ENCODE assay signal across 27 mouse cellular contexts in the genomic region with DNA sequence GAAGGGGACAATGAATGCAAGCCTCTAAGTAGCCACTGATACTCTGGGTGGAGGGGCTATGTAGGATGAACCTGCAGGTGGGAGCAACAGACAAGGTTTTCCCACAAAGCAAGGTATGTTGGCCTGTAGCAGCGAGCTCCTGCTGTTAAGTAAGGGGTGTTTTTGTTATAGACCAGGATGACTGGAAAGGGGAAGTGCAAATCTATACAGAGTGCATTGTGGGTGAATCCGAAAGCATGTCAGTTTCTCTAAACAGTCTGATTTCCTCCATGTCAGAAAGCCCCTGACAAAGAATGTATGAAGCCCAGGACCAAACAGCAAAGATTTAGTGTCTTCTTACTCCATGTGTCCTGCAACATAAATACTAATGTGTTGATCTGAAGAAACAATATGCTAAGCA. TPM values are rescaled to one million over a fixed set of nuclear protein-coding genes. Genes with fewer than 3 reads are reported as not detected.
A peak's percentile ranks its signal among the peaks of the same experiment; 100 is the strongest.
DNase-seq lines count a peak whose midpoint lies in the region; ATAC-seq and TF ChIP-seq lines count a peak whose summit lies in the region.
"Had no signal": no experiment of that assay in that cellular context is flagged by ENCODE, and none has a peak within 500 bp of the region (broad histone marks: within the 10 kb centered on the region; RNA-seq: fewer than 3 reads in every experiment).

No protein-coding gene starts in this region.

- no peak for TF ChIP-seq EP300 in MEL (IDR thresholded peaks at IDR 0.05; ENCODE audit: low read depth in 1 of 2, low read length in 2 of 2)

- H3K27me3 ChIP-seq in spleen, adult 2 months (ENCODE audit: control insufficient read depth, insufficient read depth, low read length) = no peaks in the 10 kb centered on the region
- H3K27me3 ChIP-seq in MEL (ENCODE audit: control insufficient read depth in 1 of 2, insufficient read depth in 2 of 2, low read length in 2 of 2) = no peaks in the 10 kb centered on the region
- H3K27me3 ChIP-seq in small intestine, adult 2 months (ENCODE audit: control insufficient read depth, insufficient read depth, low read length) = no peaks in the 10 kb centered on the region
- no peaks in the 10 kb centered on the region for H3K27me3 ChIP-seq in midbrain, embryonic 10.5 days (ENCODE audit: low read depth, poor library complexity, severe bottlenecking)
- H3K27me3 ChIP-seq: embryonic facial prominence, embryonic 13.5 days; forebrain, embryonic 15.5 days; hindbrain, embryonic 12.5 days; intestine, embryonic 15.5 days; limb, embryonic 13.5 days; midbrain, embryonic 15.5 days; neural tube, embryonic 12.5 days; Patski had no signal

- WGBS in spleen, adult 2 months = 20% methylated on average over 2 of the region's 2 CpGs
- WGBS in small intestine, adult 2 months = 87% methylated on average over 2 of the region's 2 CpGs
- WGBS in midbrain, embryonic 10.5 days = 96% methylated on average over 2 of the region's 2 CpGs

- H3K79me2 ChIP-seq in MEL (ENCODE audit: control insufficient read depth, insufficient read depth, low read length, poor library complexity) = no peaks in the 10 kb centered on the region

- peaks cover 20% of the 10 kb centered on the region; the same call in 1 of the 2 replicates for H3K4me1 ChIP-seq in spleen, adult 2 months (ENCODE audit: control insufficient read depth, insufficient read depth, insufficient read length)
- H3K4me1 ChIP-seq in MEL (ENCODE audit: control insufficient read depth in 1 of 2, insufficient read depth in 2 of 2, low read length in 2 of 2) = peaks cover 3 to 7% of the 10 kb centered on the region in 2 experiments; a peak in 3 of 4 replicates
- H3K4me1 ChIP-seq in small intestine, adult 2 months (ENCODE audit: control insufficient read depth, insufficient read depth, insufficient read length, low read length) = peaks cover 8% of the 10 kb centered on the region
- no peaks in the 10 kb centered on the region for H3K4me1 ChIP-seq in midbrain, embryonic 10.5 days
- H3K4me1 ChIP-seq: embryonic facial prominence, embryonic 13.5 days; forebrain, embryonic 15.5 days; hindbrain, embryonic 12.5 days; limb, embryonic 13.5 days; midbrain, embryonic 15.5 days; neural tube, embryonic 12.5 days had no signal

- no peak for TF ChIP-seq RAD21 in MEL (IDR thresholded peaks at IDR 0.05; ENCODE audit: low read depth, low read length)

- H3K9ac ChIP-seq in MEL (ENCODE audit: control insufficient read depth, low read depth, low read length, poor library complexity, severe bottlenecking) = no peak overlapping the region
- H3K9ac ChIP-seq: embryonic facial prominence, embryonic 13.5 days; forebrain, embryonic 15.5 days; hindbrain, embryonic 12.5 days; intestine, embryonic 15.5 days; limb, embryonic 13.5 days; midbrain, embryonic 15.5 days; neural tube, embryonic 12.5 days had no signal

- no peaks in the 10 kb centered on the region for H3K36me3 ChIP-seq in spleen, adult 2 months (ENCODE audit: control insufficient read depth, insufficient read depth, low read length)
- H3K36me3 ChIP-seq in MEL (ENCODE audit: control insufficient read depth in 1 of 2, insufficient read depth in 2 of 2, low read length in 2 of 2) = peaks cover 0 to 7% of the 10 kb centered on the region in 2 experiments; a peak in 2 of 4 replicates
- no peaks in the 10 kb centered on the region for H3K36me3 ChIP-seq in small intestine, adult 2 months (ENCODE audit: control insufficient read depth, insufficient read depth, low read length)
- peaks cover 14% of the 10 kb centered on the region; the same call in 1 of the 2 replicates for H3K36me3 ChIP-seq in midbrain, embryonic 10.5 days
- H3K36me3 ChIP-seq: G1E; intestine, embryonic 15.5 days; midbrain, embryonic 15.5 days had no signal

- peak; percentile 24 to 49 for DNase-seq in spleen, adult 2 months (ENCODE audit: low read depth in 1 of 2, low spot score in 2 of 2)
- DNase-seq in spleen, postnatal 4 days (ENCODE audit: low spot score in 2 of 2) = no peak
- DNase-seq in MEL (ENCODE audit: low read depth, low spot score) = peak; percentile 11
- DNase-seq in midbrain, embryonic 10.5 days (ENCODE audit: low spot score) = no peak
- DNase-seq in lung, postnatal 25 days (ENCODE audit: low spot score) = no peak
- DNase-seq in embryo, embryonic 10 days (ENCODE audit: low spot score) = no peak
- DNase-seq: adrenal gland, postnatal 14 days; cerebellum, adult 18-20 months; cerebellum, postnatal 25 days; gastrocnemius, postnatal 36 days; heart, postnatal 14 days; kidney, adult 8-10 months; lung, postnatal 4 days had no signal

- ATAC-seq in hematopoietic stem cell, adult 5-6 weeks (replicated peaks in 1 of 2; ENCODE audit: insufficient read depth in 1 of 2, low FRiP score in 2 of 2, low TSS enrichment in 1 of 2, low read depth in 1 of 2, poor library complexity in 2 of 2, severe bottlenecking in 2 of 2) = 0 out of 4 replicates have a peak, but pooled peaks have one; percentile 25 to 27
- ATAC-seq: forebrain, embryonic 15.5 days; hindbrain, postnatal 0 days; intestine, embryonic 15.5 days; midbrain, embryonic 15.5 days; Patski had no signal

- peak overlapping the region; percentile 81 for H3K27ac ChIP-seq in spleen, adult 2 months (ENCODE audit: insufficient read depth, low read length)
- H3K27ac ChIP-seq in MEL (ENCODE audit: control insufficient read depth, low read depth, low read length) = no peak overlapping the region
- peak overlapping the region; percentile 25; the same call in 1 of the 2 replicates for H3K27ac ChIP-seq in small intestine, adult 2 months (ENCODE audit: insufficient read depth, low read depth, low read length)
- no peak overlapping the region for H3K27ac ChIP-seq in midbrain, embryonic 10.5 days (replicated peaks)
- H3K27ac ChIP-seq: embryonic facial prominence, embryonic 13.5 days; forebrain, embryonic 10.5 days; forebrain, embryonic 15.5 days; hindbrain, embryonic 12.5 days; hindbrain, postnatal 0 days; intestine, embryonic 15.5 days; kidney, postnatal 0 days; limb, embryonic 13.5 days; midbrain, embryonic 15.5 days; neural tube, embryonic 12.5 days had no signal

- no peak for TF ChIP-seq CTCF in spleen, adult 2 months (IDR thresholded peaks at IDR 0.05; ENCODE audit: extremely low read depth, insufficient read depth, insufficient read length, insufficient replicate concordance)
- TF ChIP-seq CTCF in MEL (IDR thresholded peaks at IDR 0.05 in 2 of 3, conservative IDR thresholded peaks at IDR 0.05 in 1 of 3; ENCODE audit: control insufficient read depth in 1 of 3, insufficient read depth in 1 of 3, low read depth in 2 of 3, low read length in 3 of 3, poor library complexity in 1 of 3, severe bottlenecking in 1 of 3) = no peak
- TF ChIP-seq CTCF in small intestine, adult 2 months (IDR thresholded peaks at IDR 0.05; ENCODE audit: extremely low read depth, insufficient read length, insufficient replicate concordance, low read depth, low read length) = no peak

- no peak for TF ChIP-seq POLR2A in spleen, adult 2 months (IDR thresholded peaks at IDR 0.05; ENCODE audit: low read depth, low read length)
- TF ChIP-seq POLR2A in MEL (IDR thresholded peaks at IDR 0.05; ENCODE audit: control insufficient read depth in 1 of 2, insufficient read depth in 1 of 2, low read depth in 1 of 2, low read length in 2 of 2, poor library complexity in 1 of 2) = no peak
- no peak for TF ChIP-seq POLR2A in small intestine, adult 2 months (IDR thresholded peaks at IDR 0.05; ENCODE audit: low read depth, low read length)

- H3K9me3 ChIP-seq in MEL (replicated peaks; ENCODE audit: insufficient read depth, low read length) = no peaks in the 10 kb centered on the region
- H3K9me3 ChIP-seq in midbrain, embryonic 10.5 days (replicated peaks) = no peaks in the 10 kb centered on the region
- H3K9me3 ChIP-seq: embryonic facial prominence, embryonic 13.5 days; forebrain, embryonic 10.5 days; forebrain, embryonic 15.5 days; G1E; hindbrain, embryonic 12.5 days; intestine, embryonic 15.5 days; limb, embryonic 13.5 days; midbrain, embryonic 15.5 days; neural tube, embryonic 12.5 days had no signal

- H3K4me3 ChIP-seq in spleen, adult 2 months (ENCODE audit: extremely low read depth, insufficient read depth, insufficient read length) = no peak overlapping the region
- H3K4me3 ChIP-seq in MEL (ENCODE audit: control insufficient read depth in 1 of 2, insufficient read depth in 1 of 2, low read depth in 2 of 2, low read length in 2 of 2) = no peak overlapping the region
- no peak overlapping the region for H3K4me3 ChIP-seq in small intestine, adult 2 months (ENCODE audit: low read depth, low read length)
- no peak overlapping the region for H3K4me3 ChIP-seq in midbrain, embryonic 10.5 days
- H3K4me3 ChIP-seq: embryonic facial prominence, embryonic 13.5 days; forebrain, embryonic 10.5 days; forebrain, embryonic 15.5 days; hindbrain, embryonic 12.5 days; intestine, embryonic 15.5 days; limb, embryonic 13.5 days; midbrain, embryonic 15.5 days; neural tube, embryonic 12.5 days had no signal

TF ChIP-seq in MEL, 35 proteins besides CTCF, POLR2A, EP300 and RAD21:
- TF ChIP-seq TAL1 (IDR thresholded peaks at IDR 0.05; ENCODE audit: low read length) (no peak), ZKSCAN1 (IDR thresholded peaks at IDR 0.05; ENCODE audit: low read depth, low read length) (no peak), ETS1 (IDR thresholded peaks at IDR 0.05; ENCODE audit: low read depth, low read length) (no peak), ZNF384 (IDR thresholded peaks at IDR 0.05; ENCODE audit: low read depth, low read length) (no peak), MXI1 (IDR thresholded peaks at IDR 0.05; ENCODE audit: low read depth, low read length) (no peak), MAFK (IDR thresholded peaks at IDR 0.05; ENCODE audit: borderline replicate concordance, low read depth, low read length) (no peak), USF2 (IDR thresholded peaks at IDR 0.05; ENCODE audit: borderline replicate concordance in 1 of 2, insufficient read depth in 1 of 2, low read depth in 1 of 2, low read length in 2 of 2) (no peak), ELF1 (IDR thresholded peaks at IDR 0.05; ENCODE audit: low read depth, low read length) (no peak), KAT2A (conservative IDR thresholded peaks at IDR 0.05; ENCODE audit: low read depth, low read length) (no peak), GATA1 (IDR thresholded peaks at IDR 0.05; ENCODE audit: low read depth, low read length) (no peak), JUND (IDR thresholded peaks at IDR 0.05; ENCODE audit: low read depth, low read length) (no peak), NELFE (IDR thresholded peaks at IDR 0.05; ENCODE audit: low read depth, low read length) (no peak), CHD2 (IDR thresholded peaks at IDR 0.05; ENCODE audit: low read length) (no peak)

RNA-seq across cellular contexts. Expression of a gene that starts 34.7 kb away (rescaled TPM):
- 19.3 and 22.4 TPM in 2 replicates for polyA plus RNA-seq in spleen, adult 2 months (2012; rRNA removed)
- total RNA-seq in MEL (2012; rRNA removed) = 15.4 and 15.9 TPM in 2 replicates
- polyA plus RNA-seq in MEL (2012; ENCODE audit: insufficient read depth in 1 of 2, insufficient read length in 2 of 2, low read depth in 1 of 2, low replicate concordance in 2 of 2, missing spikeins in 1 of 2) = 10 to 100 TPM in 1 of 2 experiments, not detected in 1; 34.4 TPM
- total RNA-seq in hematopoietic stem cell, adult 5-6 weeks (2017) = 25.2 and 35.0 TPM in 2 replicates
- polyA plus RNA-seq in small intestine, adult 2 months (2012; rRNA removed) = 5.2 and 10.2 TPM in 2 replicates
- polyA plus RNA-seq in midbrain, embryonic 10.5 days (2016; fragmentation: Nextera tagmentation; extraction: Ambion mirVana) = 92.2 and 115 TPM in 2 replicates

Comparison
In these comparisons a context has a peak if more than half of its experiments do, and no peak if none do; other contexts are left out.
1. DNase-seq: peak in spleen, adult 2 months (2 of 2) and MEL (single experiment); none in spleen, postnatal 4 days (0 of 2), midbrain, embryonic 10.5 days (single experiment), lung, postnatal 25 days (single experiment) and embryo, embryonic 10 days (single experiment).
2. H3K27ac ChIP-seq: peak in spleen, adult 2 months (single experiment) and small intestine, adult 2 months (single experiment); none in MEL (single experiment) and midbrain, embryonic 10.5 days (single experiment).